Mouse (Mus musculus) liver, adult 10 weeks (tissue): Measurements from ENCODE around the gene Adam17. TPM values are rescaled to one million over a fixed set of nuclear protein-coding genes. Genes with fewer than 3 reads are reported as not detected.

Source experiments
- polyA plus RNA-seq: library from polyadenylated mRNA; stranded (reverse); fragments of 350-450 nt; fragmentation: Illumina TruSeq; extraction: RNeasy Lipid Tissue Mini Kit (QIAGEN cat#74804); gene quantifications from one replicate; pipeline ENCODE4 v1.2.3, GENCODE M21; 2014; ENCODE audit warnings: low read depth, low replicate concordance

Adam17 gene
- 18.9 TPM for polyA plus RNA-seq

DNA sequence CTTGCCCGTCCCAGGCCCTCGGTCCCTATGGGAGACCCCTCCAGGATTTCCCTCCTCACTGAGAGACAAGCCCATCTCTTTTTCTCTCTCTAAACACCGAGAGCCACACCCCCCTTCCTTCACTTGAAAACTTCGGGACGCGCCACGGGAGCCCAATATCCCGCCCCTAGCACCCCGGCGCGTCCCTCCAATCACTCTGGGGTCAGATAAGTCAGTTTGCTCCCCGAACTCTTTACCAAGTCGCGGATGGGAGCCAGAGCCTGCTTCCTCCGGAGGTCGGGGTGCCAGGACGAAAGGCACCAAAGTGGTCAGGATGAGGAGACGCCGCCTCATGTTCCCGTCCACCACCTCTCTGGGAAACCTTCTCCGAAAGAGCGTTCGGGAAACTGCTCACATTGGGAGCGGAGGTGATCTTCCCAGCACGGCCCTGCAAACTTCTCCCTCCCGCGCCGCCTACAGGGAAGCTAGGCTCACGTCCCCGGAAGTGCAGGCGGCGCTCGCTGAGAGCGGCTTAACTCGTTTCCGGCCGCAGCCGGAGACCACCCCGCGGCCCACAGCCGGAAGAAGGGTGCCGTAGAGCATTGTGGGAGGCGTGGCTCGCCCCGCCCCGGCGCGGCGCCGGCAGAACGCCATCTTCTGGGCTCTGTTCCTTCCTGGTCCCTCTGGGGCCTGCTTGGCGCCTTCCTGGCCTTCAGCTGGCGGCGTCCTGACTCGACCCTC is at the start of gene Adam17:
TSS of gene Adam17 (minus strand) at position 533 of the 720 bp plus-strand sequence.

GRCm38 (mm10) chr12:21417100-21418070 is 44.0 kb upstream of the Adam17 start, which contains the start of gene Ywhaq:
Gene Ywhaq, minus strand, starts transcription at chr12:21417637.

GRCm38 (mm10) chr12:21315923-21316868 is 57.2 kb downstream of the Adam17 start, which contains the start of gene Iah1:
Gene Iah1, plus strand, starts transcription at chr12:21316389.

DNA sequence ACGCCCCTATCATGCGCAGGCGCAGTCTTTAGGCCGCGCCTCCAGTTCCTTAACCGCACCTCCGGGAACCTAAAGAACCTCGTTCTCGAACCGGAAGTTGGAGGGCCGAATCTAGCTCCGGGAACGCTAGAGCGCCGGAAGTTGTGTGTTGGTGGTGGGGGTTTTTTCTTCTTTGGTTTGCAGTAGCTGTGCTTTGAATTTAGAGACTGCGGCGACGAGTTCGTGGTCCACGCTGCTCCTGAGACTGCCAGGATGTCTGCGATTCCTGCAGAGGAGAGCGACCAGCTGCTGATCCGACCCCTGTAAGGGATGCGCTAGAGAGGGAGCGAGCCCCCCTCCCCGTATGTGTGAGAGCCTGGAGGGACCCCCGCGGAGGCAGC is 87.2 kb downstream of the Adam17 start, which contains the start of gene Itgb1bp1:
TSS of gene Itgb1bp1 (minus strand) at position 42 of the 380 bp plus-strand sequence.

DNA sequence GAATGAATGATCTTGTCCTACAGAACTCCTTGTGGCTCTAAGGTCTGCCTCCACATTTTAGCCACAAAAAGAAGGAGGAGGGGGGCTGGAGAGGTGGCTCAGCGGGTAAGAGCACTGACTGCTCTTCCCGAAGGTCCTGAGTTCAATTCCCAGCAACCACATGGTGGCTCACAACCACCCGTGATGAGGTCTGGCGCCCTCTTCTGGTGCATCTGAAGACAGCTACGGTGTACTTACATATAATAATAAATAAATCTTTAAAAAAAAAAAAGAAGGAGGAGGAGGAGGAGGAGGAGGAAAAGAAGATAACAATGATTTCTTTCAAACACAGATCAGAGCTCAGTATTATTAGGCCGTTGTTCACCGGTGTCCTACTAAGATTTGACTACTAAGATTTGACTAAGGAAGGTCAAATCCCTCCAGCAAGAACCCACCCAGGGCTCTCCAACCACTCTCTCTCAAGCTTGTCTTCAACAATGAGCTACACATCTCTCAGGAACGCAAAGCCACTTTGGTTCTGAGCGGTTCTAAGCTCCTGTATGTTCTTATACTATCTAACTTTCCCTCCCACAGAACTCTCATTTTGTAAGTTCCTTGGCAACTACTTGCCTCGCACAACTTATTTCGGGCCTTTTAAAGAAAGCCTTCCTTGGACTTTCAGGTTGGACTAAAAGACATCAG is 88.5 kb downstream of the Adam17 start, which contains the start of gene Cpsf3:
TSS of gene Cpsf3 (plus strand) at position 631 of the 681 bp plus-strand sequence.

Other genes with a start within 250 kb of the Adam17 start
- gene Cpsf3, start 88.2 kb downstream of the Adam17 start, polyA plus RNA-seq, result 29.9 TPM
- gene Itgb1bp1, start 87.3 kb downstream of the Adam17 start, polyA plus RNA-seq, result 9.1 TPM
- 101 TPM for gene Iah1, start 57.2 kb downstream of the Adam17 start, polyA plus RNA-seq
- 114 TPM for gene Ywhaq, start 44.0 kb upstream of the Adam17 start, polyA plus RNA-seq